Mouse (Mus musculus) v-Abl transformed pro-B cells (cell line): ENCODE results near the gene Fam102a.

Experiments used
- in situ Hi-C, 2 experiments: fragments of 400-800 bp; cut with MboI; formaldehyde crosslinking; loops; one replicate each; pipeline ENCODE4 v1.15.1; 2025; ENCODE audit not compliant: unreplicated experiment in 2 of 2

Gene Fam102a

GRCm38 (mm10) chr2:32534733-32535471, at the start of gene Fam102a:
Gene Fam102a, plus strand, starts transcription at chr2:32535332.
- in situ Hi-C loops = loop anchor here in 1 of 2 experiments (5.0 kb wide), 1 partner anchor 32 kb away; no protein-coding TSS in a partner anchor

GRCm38 (mm10) chr2:32485751-32486150, 49.4 kb upstream of the Fam102a start:
- in situ Hi-C loops = loop anchor here (5.0 to 10.0 kb wide), 3 partner anchors 83 to 351 kb away; no protein-coding TSS in a partner anchor

- in situ Hi-C loops = loop anchor here (5.0 to 10.0 kb wide), 3 partner anchors 84 to 351 kb away; no protein-coding TSS in a partner anchor
Measured at GRCm38 (mm10) chr2:32486155-32486554, 49.0 kb upstream of the Fam102a start.

- in situ Hi-C loops = loop anchor here (5.0 to 10.0 kb wide), 3 partner anchors 85 to 352 kb away; no protein-coding TSS in a partner anchor
Measured at GRCm38 (mm10) chr2:32487124-32487623, 48.0 kb upstream of the Fam102a start.

- in situ Hi-C loops = loop anchor here (5.0 to 10.0 kb wide), 3 partner anchors 86 to 354 kb away; no protein-coding TSS in a partner anchor
Measured at GRCm38 (mm10) chr2:32488679-32489078, 46.5 kb upstream of the Fam102a start.

GRCm38 (mm10) chr2:32490730-32491129, 44.4 kb upstream of the Fam102a start:
- in situ Hi-C loops = loop anchor here (5.0 kb wide), 2 partner anchors 72 to 77 kb away; no protein-coding TSS in a partner anchor

- in situ Hi-C loops = loop anchor here (5.0 kb wide), 2 partner anchors 70 to 75 kb away; no protein-coding TSS in a partner anchor
Measured at GRCm38 (mm10) chr2:32492661-32493060, 42.5 kb upstream of the Fam102a start.

- in situ Hi-C loops = loop anchor here (5.0 kb wide), 2 partner anchors 69 to 74 kb away; no protein-coding TSS in a partner anchor
Measured at GRCm38 (mm10) chr2:32493301-32493701, 41.8 kb upstream of the Fam102a start.

- in situ Hi-C loops = loop anchor here (5.0 kb wide), 2 partner anchors 68 to 73 kb away; no protein-coding TSS in a partner anchor
Measured at GRCm38 (mm10) chr2:32494522-32494921, 40.6 kb upstream of the Fam102a start.

GRCm38 (mm10) chr2:32495185-32495726, 39.9 kb upstream of the Fam102a start:
- in situ Hi-C loops = no loop called here

- in situ Hi-C loops = no loop called here
Measured at GRCm38 (mm10) chr2:32496190-32496589, 38.9 kb upstream of the Fam102a start.

GRCm38 (mm10) chr2:32499365-32499764, 35.8 kb upstream of the Fam102a start:
- in situ Hi-C loops = no loop called here

GRCm38 (mm10) chr2:32500461-32500860, 34.7 kb upstream of the Fam102a start:
- in situ Hi-C loops = no loop called here

- in situ Hi-C loops = no loop called here
Measured at GRCm38 (mm10) chr2:32501754-32502324, 33.3 kb upstream of the Fam102a start.

GRCm38 (mm10) chr2:32502843-32503242, 32.3 kb upstream of the Fam102a start:
- in situ Hi-C loops = no loop called here

- in situ Hi-C loops = no loop called here
Measured at GRCm38 (mm10) chr2:32503588-32503987, 31.5 kb upstream of the Fam102a start.

GRCm38 (mm10) chr2:32505536-32505935, 29.6 kb upstream of the Fam102a start:
- in situ Hi-C loops = no loop called here

GRCm38 (mm10) chr2:32506673-32507668, 28.2 kb upstream of the Fam102a start:
- in situ Hi-C loops = no loop called here

- in situ Hi-C loops = no loop called here
Measured at GRCm38 (mm10) chr2:32507906-32508305, 27.2 kb upstream of the Fam102a start.

- in situ Hi-C loops = no loop called here
Measured at GRCm38 (mm10) chr2:32509287-32509686, 25.8 kb upstream of the Fam102a start.
